Mouse (Mus musculus) hindbrain, postnatal 0 days (tissue): ENCODE measurements around the gene Aldh3b3. TPM values are rescaled to one million over a fixed set of nuclear protein-coding genes. Genes with fewer than 3 reads are reported as not detected.
A peak's percentile ranks its signal among the peaks of the same experiment; 100 is the strongest.

Source experiments
- ATAC-seq: fragments of 200-750 bp; cut with Nextera tagmentation; 2 replicates; pipeline ENCODE4 v1.8.0; 2017; ENCODE audit warnings: mild to moderate bottlenecking, moderate TSS enrichment, moderate library complexity
- DNase-seq: peaks from one replicate; pipeline ENCODE4 v3.0.0-alpha.2; 2015; ENCODE audit warnings: low spot score
- H3K27ac ChIP-seq: fragments of 300-500 bp; sonication (generic); 2 replicates; pipeline ENCODE4 v1.5.1; 2014; ENCODE audit warnings: mild to moderate bottlenecking
- H3K27me3 ChIP-seq: fragments of 300-500 bp; sonication (generic); 2 replicates; pipeline ENCODE4 v1.6.1; 2014; ENCODE audit warnings: low read length, mixed read lengths; ENCODE audit not compliant: insufficient read depth
- H3K36me3 ChIP-seq: fragments of 300-500 bp; sonication (generic); 2 replicates; pipeline ENCODE4 v1.6.1; 2014; ENCODE audit warnings: low read length, mixed read lengths; ENCODE audit not compliant: insufficient read depth
- H3K4me1 ChIP-seq: fragments of 300-500 bp; sonication (generic); 2 replicates; pipeline ENCODE4 v1.6.1; 2014; ENCODE audit warnings: antibody characterized with exemption, low read length, mixed read lengths; ENCODE audit not compliant: insufficient read depth
- H3K4me2 ChIP-seq: fragments of 300-500 bp; sonication (generic); 2 replicates; pipeline ENCODE4 v1.6.1; 2014; ENCODE audit warnings: low read depth, mild to moderate bottlenecking, low read length, moderate library complexity, mixed read lengths
- H3K4me3 ChIP-seq: fragments of 300-500 bp; sonication (generic); 2 replicates; pipeline ENCODE4 v1.5.1; 2014; ENCODE audit warnings: low read length
- H3K9ac ChIP-seq: fragments of 300-500 bp; sonication (generic); replicated peaks from 2 replicates; pipeline ENCODE4 v1.6.1; 2014; ENCODE audit warnings: mild to moderate bottlenecking, low read length, moderate library complexity, mixed read lengths
- H3K9me3 ChIP-seq: fragments of 300-500 bp; sonication (generic); 2 replicates; pipeline ENCODE4 v1.6.1; 2016; ENCODE audit warnings: low read length, mixed read lengths
- CTCF ChIP-seq: IDR thresholded peaks from 2 replicates; pipeline ENCODE4 v1.5.1; 2016; ENCODE audit warnings: antibody characterized with exemption, control low read depth, low read depth
- WGBS: fragments of 180-500 bp; shearing (Covaris S2); extraction: QIAGEN DNeasy Blood & Tissue Kit; methylation state at CpG from one replicate; pipeline ENCODE4 v1.1.7; 2014; 5-methylcytosine and 5-hydroxymethylcytosine counted together
- polyA plus RNA-seq: library from polyadenylated mRNA; unstranded; fragments of >200 nt; fragmentation: Nextera tagmentation; extraction: Ambion mirVana; gene quantifications from 2 replicates; pipeline ENCODE4 v1.2.1, GENCODE M21; 2015
- total RNA-seq: library from RNA; depleted of rRNA; stranded (reverse); fragments of >200 nt; gene quantifications from 2 replicates; pipeline ENCODE4 v1.2.3, GENCODE M21; 2014

The Aldh3b3 gene
- total and polyA plus RNA-seq, 2 experiments from 2014 or later: not detected

- peak; percentile 86 for ATAC-seq
- Histone ChIP-seq H3K4me2 (no peak overlapping the region), H3K9me3 (no peaks in the 10 kb centered on the region), H3K9ac (no peak overlapping the region), H3K27me3 (no peaks in the 10 kb centered on the region), H3K4me3 (no peak overlapping the region), H3K27ac (no peak overlapping the region), H3K4me1 (no peaks in the 10 kb centered on the region), H3K36me3 (no peaks in the 10 kb centered on the region)
- WGBS: 18% methylated on average over 2 of the region's 2 CpGs
- DNase-seq: peak; percentile 79
- TF ChIP-seq CTCF: peak; percentile 98
Observed at GRCm38 (mm10) chr19:3946715-3947114, 11.7 kb upstream of the Aldh3b3 start.

- Histone ChIP-seq H3K4me2 (no peak overlapping the region), H3K27ac (no peak overlapping the region), H3K9ac (no peak overlapping the region), H3K36me3 (no peaks in the 10 kb centered on the region), H3K27me3 (no peaks in the 10 kb centered on the region), H3K9me3 (no peaks in the 10 kb centered on the region), H3K4me3 (no peak overlapping the region), H3K4me1 (no peaks in the 10 kb centered on the region)
- TF ChIP-seq CTCF: no peak
- DNase-seq: no peak
- no peak for ATAC-seq
- WGBS: 81% methylated on average over 3 of the region's 3 CpGs
Observed at GRCm38 (mm10) chr19:3947813-3948212, 10.6 kb upstream of the Aldh3b3 start.

- no peak for TF ChIP-seq CTCF
- DNase-seq (no peak), ATAC-seq (no peak)
- Histone ChIP-seq H3K36me3 (no peaks in the 10 kb centered on the region), H3K4me2 (no peak overlapping the region), H3K4me3 (no peak overlapping the region), H3K9ac (no peak overlapping the region), H3K27me3 (no peaks in the 10 kb centered on the region), H3K9me3 (no peaks in the 10 kb centered on the region), H3K27ac (no peak overlapping the region), H3K4me1 (no peaks in the 10 kb centered on the region)
- 79% methylated on average over 14 of the region's 14 CpGs for WGBS
Observed at GRCm38 (mm10) chr19:3948546-3948945, 9.9 kb upstream of the Aldh3b3 start.

- Histone ChIP-seq H3K36me3 (no peaks in the 10 kb centered on the region), H3K4me3 (no peak overlapping the region), H3K27ac (no peak overlapping the region), H3K9ac (no peak overlapping the region), H3K9me3 (no peaks in the 10 kb centered on the region), H3K27me3 (no peaks in the 10 kb centered on the region), H3K4me2 (no peak overlapping the region), H3K4me1 (no peaks in the 10 kb centered on the region)
- 73% methylated on average over 3 of the region's 3 CpGs for WGBS
- TF ChIP-seq CTCF: no peak
- no peak for ATAC-seq
- DNase-seq: no peak
Observed at GRCm38 (mm10) chr19:3950331-3950730, 8.1 kb upstream of the Aldh3b3 start.

DNA sequence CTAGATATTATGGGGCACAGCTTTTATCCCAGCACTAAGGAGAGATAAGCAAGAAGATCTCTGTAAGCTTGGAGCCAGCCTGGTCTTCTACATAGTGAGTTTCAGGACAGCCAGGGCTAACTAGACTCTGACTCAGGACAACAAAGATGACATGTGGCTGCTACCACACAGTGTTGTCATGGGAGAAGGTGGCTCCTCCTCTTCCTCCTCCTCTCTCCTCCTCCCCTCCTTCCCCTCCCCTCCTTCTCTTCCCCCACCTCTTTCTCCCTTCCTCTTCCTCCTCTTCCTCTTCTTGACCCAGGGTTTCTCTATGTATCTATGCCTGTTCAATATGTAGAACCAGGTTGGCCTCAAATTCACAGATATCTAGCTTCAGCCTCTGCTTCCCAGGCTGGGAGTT, 7.0 kb upstream of the Aldh3b3 start:
- no peaks in the 10 kb centered on the region for H3K4me1 ChIP-seq
- no peak overlapping the region for H3K4me2 ChIP-seq
- DNase-seq (no peak), ATAC-seq (no peak)
- no peaks in the 10 kb centered on the region for H3K9me3 ChIP-seq
- no peaks in the 10 kb centered on the region for H3K27me3 ChIP-seq
- no peak overlapping the region for H3K9ac ChIP-seq
- H3K27ac ChIP-seq: no peak overlapping the region
- H3K36me3 ChIP-seq: no peaks in the 10 kb centered on the region
- TF ChIP-seq CTCF: no peak
- no peak overlapping the region for H3K4me3 ChIP-seq

DNA sequence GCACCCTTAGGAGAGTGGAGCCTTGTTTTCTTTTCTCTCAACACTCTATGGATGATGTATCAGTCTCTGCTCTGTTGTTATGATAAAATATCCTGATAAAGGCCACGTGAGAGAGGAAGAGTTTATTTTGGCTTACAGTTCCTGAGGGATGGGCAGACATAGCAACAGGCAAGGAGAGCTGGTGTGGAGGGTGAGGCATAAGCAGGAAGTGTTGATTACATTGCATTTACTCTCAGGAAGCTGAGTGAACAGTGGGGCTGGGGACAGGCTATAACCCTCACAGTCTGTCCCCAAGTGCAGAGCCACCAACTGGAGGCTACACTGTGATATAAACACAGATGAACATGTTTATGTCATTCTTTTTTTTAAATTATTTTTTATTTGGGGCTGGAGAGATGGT, 6.3 kb upstream of the Aldh3b3 start:
- Histone ChIP-seq H3K4me3 (no peak overlapping the region), H3K4me1 (no peaks in the 10 kb centered on the region), H3K4me2 (no peak overlapping the region), H3K27me3 (no peaks in the 10 kb centered on the region), H3K27ac (no peak overlapping the region), H3K36me3 (no peaks in the 10 kb centered on the region), H3K9ac (no peak overlapping the region), H3K9me3 (no peaks in the 10 kb centered on the region)
- DNase-seq (no peak), ATAC-seq (no peak)
- no peak for TF ChIP-seq CTCF
- WGBS: 54% methylated on average over 1 of the region's 1 CpGs

DNA sequence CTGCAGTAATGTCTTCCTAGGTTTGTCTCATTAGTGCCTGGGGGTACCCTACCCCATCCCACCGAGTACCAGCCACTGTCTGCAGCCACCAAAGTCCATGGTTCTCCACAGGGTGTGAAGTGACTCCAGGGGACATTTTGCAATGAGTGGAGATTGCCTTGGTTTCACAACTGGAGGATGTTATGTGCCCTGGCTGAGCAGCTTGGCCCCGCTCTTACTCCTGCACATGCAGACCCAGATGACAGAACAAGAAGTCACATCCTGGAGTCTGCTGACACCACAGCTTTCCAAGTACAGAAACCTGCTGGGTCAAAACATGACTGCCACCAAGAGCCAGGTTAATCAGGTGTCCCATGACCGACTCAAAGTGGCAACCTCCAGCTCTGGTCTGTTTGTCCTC, 3.4 kb upstream of the Aldh3b3 start:
- Histone ChIP-seq H3K9me3 (no peaks in the 10 kb centered on the region), H3K4me1 (no peaks in the 10 kb centered on the region), H3K36me3 (no peaks in the 10 kb centered on the region), H3K9ac (no peak overlapping the region), H3K27ac (no peak overlapping the region), H3K4me3 (no peak overlapping the region), H3K4me2 (no peak overlapping the region), H3K27me3 (no peaks in the 10 kb centered on the region)
- ATAC-seq: no peak
- 74% methylated on average over 3 of the region's 3 CpGs for WGBS
- TF ChIP-seq CTCF: no peak
- DNase-seq: no peak
